Mouse (Mus musculus) cerebellum, adult 18-20 months (tissue): ENCODE measurements at regions not wholly inside any gene's neighbourhood (a gene's known extent, or its start where the extent isn't known, plus 50 kb on each side); places are given as distances from the start of the nearest gene placed in this dataset.

ENCODE experiments used
- DNase-seq, 2 experiments: peaks; one replicate each; pipeline ENCODE4 v3.0.0; 2021

GRCm38 (mm10) chr16:65916831-65917230 lies 101.8 kb downstream of the Vgll3 start:
- DNase-seq = no peak

- no peak for DNase-seq
These were observed 110.9 kb downstream of the Vgll3 start for GRCm38 (mm10) chr16:65925986-65926385.

GRCm38 (mm10) chr16:65963829-65964228 lies 148.8 kb downstream of the Vgll3 start:
- DNase-seq = no peak

GRCm38 (mm10) chr16:65964260-65964659 lies 149.2 kb downstream of the Vgll3 start:
- DNase-seq = no peak

- DNase-seq = no peak
These were observed 162.0 kb downstream of the Vgll3 start for GRCm38 (mm10) chr16:65977075-65977474.

- no peak for DNase-seq
These were observed 172.1 kb downstream of the Vgll3 start for GRCm38 (mm10) chr16:65987186-65987585.

GRCm38 (mm10) chr16:65999343-65999742 lies 184.3 kb downstream of the Vgll3 start:
- no peak for DNase-seq

GRCm38 (mm10) chr16:66000728-66001273 lies 185.7 kb downstream of the Vgll3 start:
- no peak for DNase-seq

- no peak for DNase-seq
These were observed 189.6 kb downstream of the Vgll3 start for GRCm38 (mm10) chr16:66004689-66005088.

- peak; percentile 7 to 16 for DNase-seq
These were observed 191.0 kb downstream of the Vgll3 start for GRCm38 (mm10) chr16:66005954-66006580.

- no peak for DNase-seq
These were observed 198.6 kb downstream of the Vgll3 start for GRCm38 (mm10) chr16:66013608-66014007.

GRCm38 (mm10) chr16:66014861-66015602 lies 200.0 kb downstream of the Vgll3 start:
- no peak for DNase-seq

- no peak for DNase-seq
These were observed 202.0 kb downstream of the Vgll3 start for GRCm38 (mm10) chr16:66017040-66017439.

- DNase-seq = no peak
These were observed 208.3 kb downstream of the Vgll3 start for GRCm38 (mm10) chr16:66023397-66023796.
